Mouse (Mus musculus): ENCODE results near the gene Rhot2.

DNA sequence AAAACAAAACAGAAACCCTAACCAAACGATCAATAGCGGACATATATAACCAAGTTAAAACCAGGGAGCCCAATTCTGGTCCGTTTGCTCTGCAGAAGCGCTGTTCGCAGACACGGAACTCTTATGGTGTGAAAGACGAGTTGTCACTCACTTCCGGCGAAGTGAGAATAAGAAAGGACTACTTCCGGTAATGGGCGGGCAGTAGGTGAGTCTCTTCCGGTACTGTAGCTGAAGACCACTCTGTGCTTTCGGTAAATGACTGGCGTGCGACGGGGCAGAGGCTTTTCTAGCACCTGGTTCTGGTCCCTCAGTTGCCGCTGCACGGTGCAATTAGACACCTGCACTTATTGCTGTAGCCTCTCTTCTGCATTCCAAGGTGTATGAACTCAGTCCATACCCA is 21.2 kb downstream of the Rhot2 start, which contains the start of gene Wdr24:
- TF ChIP-seq POLR2A (IDR thresholded peaks at IDR 0.05; ENCODE audit: control insufficient read depth, extremely low read depth, insufficient read depth, low read length, poor library complexity), result no peak; the same call in 1 of the 2 replicates
- TF ChIP-seq CTCF (IDR thresholded peaks at IDR 0.05; ENCODE audit: borderline replicate concordance, control insufficient read depth, extremely low read depth, insufficient read depth, low read length, poor library complexity), result no peak
